Mouse (Mus musculus): Measurements from ENCODE around the gene Ndufa5. TPM values are rescaled to one million over a fixed set of nuclear protein-coding genes. Genes with fewer than 3 reads are reported as not detected.

The Ndufa5 gene
- polyA plus RNA-seq, 1 experiment from 2014 or later: 303 TPM

DNA sequence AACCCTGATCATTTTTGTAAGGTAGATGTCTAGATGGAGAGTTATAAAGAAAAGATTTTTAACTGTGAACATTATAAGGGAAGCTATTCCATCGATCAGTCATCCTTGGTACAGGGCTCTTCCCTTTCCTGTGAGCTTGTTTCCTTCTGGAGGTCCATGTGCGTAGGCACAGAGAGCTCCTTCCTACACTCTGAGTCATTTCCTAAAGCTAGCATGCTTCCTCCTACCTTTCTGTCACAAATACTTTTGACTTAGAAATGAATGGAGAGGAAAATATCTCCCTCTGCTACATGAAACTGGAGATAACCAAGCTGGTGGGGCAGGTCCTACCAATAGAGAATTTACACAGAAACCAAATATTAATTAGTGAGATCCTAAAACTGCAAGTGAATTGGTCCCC is 22.0 kb upstream of the Ndufa5 start:
- H3K27ac ChIP-seq (ENCODE audit: low read depth): no peak overlapping the region
- H3K27me3 ChIP-seq (ENCODE audit: insufficient read depth, low read length): no peaks in the 10 kb centered on the region
- 42% methylated on average over 2 of the region's 2 CpGs for WGBS (ENCODE audit: insufficient replicate concordance)
- H3K4me3 ChIP-seq (ENCODE audit: low read depth, low read length): no peak overlapping the region
- ATAC-seq (no peak), DNase-seq (no peak)
- no peaks in the 10 kb centered on the region for H3K4me1 ChIP-seq (ENCODE audit: insufficient read depth)
- H3K9ac ChIP-seq (replicated peaks): no peak overlapping the region
- no peak overlapping the region for H3K4me2 ChIP-seq (ENCODE audit: low read depth, low read length)
- no peaks in the 10 kb centered on the region for H3K36me3 ChIP-seq (replicated peaks; ENCODE audit: insufficient read depth, low read length)
- H3K9me3 ChIP-seq (ENCODE audit: low read length): no peaks in the 10 kb centered on the region
- TF ChIP-seq EP300 (IDR thresholded peaks at IDR 0.05; ENCODE audit: low read depth) (no peak), CTCF (IDR thresholded peaks at IDR 0.05; ENCODE audit: low read depth) (no peak)

DNA sequence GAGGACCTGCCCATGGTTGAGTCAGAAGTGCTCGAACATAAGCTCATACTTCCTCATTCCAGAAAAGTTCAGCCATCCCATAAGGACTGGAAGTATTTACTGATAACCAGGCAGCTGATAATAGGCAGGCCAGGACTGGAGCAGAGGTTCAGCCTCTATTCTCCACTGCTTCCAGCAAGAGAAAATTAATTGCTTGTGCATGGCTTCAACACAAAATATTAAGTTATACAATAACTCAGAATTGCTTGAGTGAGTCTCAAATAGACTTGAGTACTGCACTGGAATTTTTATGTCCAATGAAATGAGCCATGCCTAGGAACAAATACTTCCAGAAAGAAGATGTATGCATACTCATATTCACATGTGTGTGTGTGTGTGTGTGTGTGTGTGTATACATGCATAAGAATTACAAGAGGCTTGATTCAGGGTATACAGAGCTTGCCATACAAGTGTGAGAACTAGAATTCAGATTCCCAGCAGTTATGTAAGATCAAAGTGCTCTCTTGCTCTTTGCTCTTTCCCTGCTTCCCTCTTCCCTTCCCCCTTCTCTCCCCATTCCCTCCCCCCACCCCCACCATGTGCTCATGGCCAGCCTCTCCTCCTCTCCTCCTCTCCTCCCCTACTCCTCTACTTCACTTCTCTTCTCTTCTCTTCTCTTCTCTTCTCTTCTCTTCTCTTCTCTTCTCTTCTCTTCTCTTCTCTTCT is 19.1 kb upstream of the Ndufa5 start:
- Histone ChIP-seq H3K4me3 (ENCODE audit: low read depth, low read length) (no peak overlapping the region), H3K36me3 (replicated peaks; ENCODE audit: insufficient read depth, low read length) (no peaks in the 10 kb centered on the region), H3K9me3 (ENCODE audit: low read length) (no peaks in the 10 kb centered on the region), H3K27ac (ENCODE audit: low read depth) (no peak overlapping the region), H3K9ac (replicated peaks) (no peak overlapping the region), H3K4me2 (ENCODE audit: low read depth, low read length) (no peak overlapping the region), H3K4me1 (ENCODE audit: insufficient read depth) (no peaks in the 10 kb centered on the region), H3K27me3 (ENCODE audit: insufficient read depth, low read length) (no peaks in the 10 kb centered on the region)
- ATAC-seq (no peak), DNase-seq (no peak)
- TF ChIP-seq CTCF (IDR thresholded peaks at IDR 0.05; ENCODE audit: low read depth) (no peak), EP300 (IDR thresholded peaks at IDR 0.05; ENCODE audit: low read depth) (no peak)
- 45% methylated on average over 1 of the region's 1 CpGs for WGBS (ENCODE audit: insufficient replicate concordance)

DNA sequence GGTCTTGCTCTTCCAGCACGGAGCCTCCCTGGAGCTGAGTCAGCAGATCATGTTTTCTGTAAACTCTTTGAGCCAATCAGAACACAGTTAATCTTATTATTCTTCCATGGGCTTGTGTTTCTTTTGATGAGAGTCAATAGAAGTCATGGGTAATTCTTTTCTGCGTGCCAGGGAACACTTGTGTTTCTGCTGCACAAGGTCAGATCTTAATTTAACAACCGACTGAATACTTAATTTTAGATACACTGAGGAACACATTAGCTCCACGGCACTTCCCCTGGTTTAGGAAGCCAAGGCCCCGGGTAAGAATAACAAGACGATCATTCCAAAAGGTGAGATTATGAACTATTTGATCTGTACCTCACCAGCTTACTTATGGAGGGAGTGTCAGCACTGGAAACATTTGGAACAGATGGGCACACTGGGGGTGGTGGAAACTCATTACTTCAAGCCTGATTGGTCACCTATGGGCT is 15.3 kb upstream of the Ndufa5 start:
- Histone ChIP-seq H3K36me3 (replicated peaks; ENCODE audit: insufficient read depth, low read length) (no peaks in the 10 kb centered on the region), H3K4me2 (ENCODE audit: low read depth, low read length) (no peak overlapping the region), H3K9me3 (ENCODE audit: low read length) (no peaks in the 10 kb centered on the region), H3K4me1 (ENCODE audit: insufficient read depth) (no peaks in the 10 kb centered on the region), H3K27me3 (ENCODE audit: insufficient read depth, low read length) (no peaks in the 10 kb centered on the region), H3K9ac (replicated peaks) (no peak overlapping the region), H3K4me3 (ENCODE audit: low read depth, low read length) (no peak overlapping the region), H3K27ac (ENCODE audit: low read depth) (no peak overlapping the region)
- DNase-seq: no peak
- WGBS (ENCODE audit: insufficient replicate concordance): 69% methylated on average over 6 of the region's 6 CpGs
- ATAC-seq: no peak
- TF ChIP-seq CTCF (IDR thresholded peaks at IDR 0.05; ENCODE audit: low read depth): no peak
- TF ChIP-seq EP300 (IDR thresholded peaks at IDR 0.05; ENCODE audit: low read depth): no peak

DNA sequence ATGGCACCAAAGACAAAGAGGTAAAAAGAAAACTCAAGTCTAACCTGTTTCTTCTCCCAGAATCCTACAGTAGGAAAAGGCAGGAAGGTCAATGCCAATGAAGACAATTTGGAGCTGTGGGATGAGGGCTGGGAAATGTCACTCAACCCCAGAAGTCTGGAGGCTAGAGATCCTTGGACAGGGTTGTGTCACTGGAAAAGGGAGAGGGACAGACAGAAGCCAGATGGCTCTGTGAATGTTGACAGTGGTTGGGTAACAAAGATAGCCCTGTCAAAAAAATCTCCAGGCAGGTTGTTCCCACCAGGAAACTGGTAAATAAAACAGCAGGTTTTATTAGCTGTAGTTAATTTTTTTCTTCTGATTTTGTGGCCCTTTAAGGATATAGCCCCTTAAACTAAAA is 14.6 kb upstream of the Ndufa5 start:
- H3K9me3 ChIP-seq (ENCODE audit: low read length): no peaks in the 10 kb centered on the region
- no peak for ATAC-seq

DNA sequence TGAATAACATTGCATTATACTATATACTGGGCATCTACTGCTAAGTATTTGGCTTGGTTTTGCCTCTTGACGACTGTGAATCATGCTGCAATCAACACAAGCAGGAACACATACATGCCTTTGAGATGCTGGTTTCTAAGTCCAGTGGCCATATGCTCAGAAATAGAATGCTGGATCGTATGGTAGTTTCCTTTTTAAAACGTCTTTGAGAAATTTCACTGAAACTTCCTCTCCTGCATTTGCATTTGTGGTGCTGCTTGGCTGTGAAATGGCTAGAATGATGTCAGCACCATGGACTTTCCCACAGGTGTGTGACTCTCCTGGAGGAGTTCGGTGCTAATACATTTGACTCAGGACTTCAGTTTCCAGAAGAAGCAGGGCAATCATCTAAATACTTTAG is 12.3 kb upstream of the Ndufa5 start:
- 57% methylated on average over 4 of the region's 4 CpGs for WGBS (ENCODE audit: insufficient replicate concordance)
- no peak for TF ChIP-seq EP300 (IDR thresholded peaks at IDR 0.05; ENCODE audit: low read depth)
- no peak for TF ChIP-seq CTCF (IDR thresholded peaks at IDR 0.05; ENCODE audit: low read depth)
- H3K4me1 ChIP-seq (ENCODE audit: insufficient read depth): no peaks in the 10 kb centered on the region
- DNase-seq (no peak), ATAC-seq (no peak)
- no peaks in the 10 kb centered on the region for H3K9me3 ChIP-seq (ENCODE audit: low read length)
- H3K27me3 ChIP-seq (ENCODE audit: insufficient read depth, low read length): no peaks in the 10 kb centered on the region
- H3K4me2 ChIP-seq (ENCODE audit: low read depth, low read length): no peak overlapping the region
- H3K4me3 ChIP-seq (ENCODE audit: low read depth, low read length): no peak overlapping the region
- no peak overlapping the region for H3K9ac ChIP-seq (replicated peaks)
- H3K36me3 ChIP-seq (replicated peaks; ENCODE audit: insufficient read depth, low read length): no peaks in the 10 kb centered on the region
- no peak overlapping the region for H3K27ac ChIP-seq (ENCODE audit: low read depth)

More for the DNA sequence above, 14.6 kb upstream of the Ndufa5 start:
- Histone ChIP-seq H3K27me3 (ENCODE audit: insufficient read depth, low read length) (no peaks in the 10 kb centered on the region), H3K36me3 (replicated peaks; ENCODE audit: insufficient read depth, low read length) (no peaks in the 10 kb centered on the region), H3K4me3 (ENCODE audit: low read depth, low read length) (no peak overlapping the region), H3K4me1 (ENCODE audit: insufficient read depth) (no peaks in the 10 kb centered on the region), H3K4me2 (ENCODE audit: low read depth, low read length) (no peak overlapping the region), H3K9ac (replicated peaks) (no peak overlapping the region), H3K27ac (ENCODE audit: low read depth) (no peak overlapping the region)
- DNase-seq: no peak
- TF ChIP-seq CTCF (IDR thresholded peaks at IDR 0.05; ENCODE audit: low read depth) (no peak), EP300 (IDR thresholded peaks at IDR 0.05; ENCODE audit: low read depth) (no peak)

DNA sequence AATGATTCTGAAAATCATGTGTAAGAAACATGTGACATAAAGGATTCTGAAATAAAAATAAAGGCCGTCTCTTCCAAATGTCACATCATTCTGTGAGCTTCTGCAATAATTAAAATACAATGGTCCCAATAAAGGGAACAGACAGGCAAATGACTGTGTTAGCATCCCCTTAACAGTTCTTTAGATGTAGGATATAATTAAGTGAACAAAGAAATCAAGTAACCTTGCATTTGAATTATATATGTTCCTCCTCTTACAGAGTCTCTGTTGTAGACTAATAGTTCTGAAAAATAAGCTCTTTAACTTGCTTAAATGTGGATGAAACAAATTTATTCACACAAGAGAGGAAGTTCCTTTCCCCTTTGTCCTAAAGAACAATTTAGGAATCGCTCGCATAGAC is 10.6 kb upstream of the Ndufa5 start:
- TF ChIP-seq EP300 (IDR thresholded peaks at IDR 0.05; ENCODE audit: low read depth): no peak
- no peak for TF ChIP-seq CTCF (IDR thresholded peaks at IDR 0.05; ENCODE audit: low read depth)
- ATAC-seq (no peak), DNase-seq (no peak)
- 68% methylated on average over 3 of the region's 3 CpGs for WGBS (ENCODE audit: insufficient replicate concordance)
- H3K9ac ChIP-seq (replicated peaks): no peak overlapping the region
- no peaks in the 10 kb centered on the region for H3K36me3 ChIP-seq (replicated peaks; ENCODE audit: insufficient read depth, low read length)
- no peaks in the 10 kb centered on the region for H3K27me3 ChIP-seq (ENCODE audit: insufficient read depth, low read length)
- no peak overlapping the region for H3K27ac ChIP-seq (ENCODE audit: low read depth)
- H3K4me2 ChIP-seq (ENCODE audit: low read depth, low read length): no peak overlapping the region
- H3K9me3 ChIP-seq (ENCODE audit: low read length): no peaks in the 10 kb centered on the region
- H3K4me1 ChIP-seq (ENCODE audit: insufficient read depth): no peaks in the 10 kb centered on the region
- H3K4me3 ChIP-seq (ENCODE audit: low read depth, low read length): no peak overlapping the region
